Mouse (Mus musculus): ENCODE data around the gene Map3k5.

The Map3k5 gene

DNA sequence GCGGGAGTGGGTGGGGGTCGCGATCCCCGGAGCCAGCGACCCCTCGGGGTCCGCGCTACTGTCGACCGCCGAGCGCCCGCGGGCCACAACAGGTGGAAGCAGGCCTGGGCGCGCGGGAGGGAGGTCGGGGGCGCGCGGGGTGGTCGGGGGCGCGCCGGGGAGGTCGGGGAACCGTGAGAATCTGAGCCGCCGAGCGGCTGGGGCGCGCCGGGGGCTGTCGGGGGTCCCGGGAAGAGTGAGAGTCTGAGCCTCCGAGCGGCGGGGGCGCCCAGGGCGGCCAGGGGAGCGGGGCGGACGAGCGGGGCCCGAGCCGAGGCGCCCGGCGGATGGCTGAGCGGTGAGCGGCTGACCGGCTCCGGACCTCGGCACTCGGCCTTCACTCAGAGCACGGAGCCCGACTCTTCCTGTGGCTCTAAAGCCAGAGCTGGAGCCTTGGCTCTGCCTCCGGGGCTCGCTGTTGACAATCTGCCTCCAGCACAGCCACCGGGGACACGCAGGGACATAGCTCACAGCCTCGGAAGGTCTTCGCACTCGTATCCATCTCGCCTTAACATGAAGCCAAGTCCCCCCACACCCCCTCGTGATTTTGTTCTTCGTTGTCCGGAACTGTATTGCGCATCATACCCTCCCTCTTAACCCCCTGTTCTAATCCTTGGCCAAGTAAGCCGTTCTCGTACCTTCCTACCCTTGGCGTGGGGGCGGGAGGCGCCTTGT, 215.0 kb downstream of the Map3k5 start:
- peak; percentile 23 to 46 for DNase-seq (ENCODE audit: low read depth in 2 of 2, low spot score in 2 of 2)

DNA sequence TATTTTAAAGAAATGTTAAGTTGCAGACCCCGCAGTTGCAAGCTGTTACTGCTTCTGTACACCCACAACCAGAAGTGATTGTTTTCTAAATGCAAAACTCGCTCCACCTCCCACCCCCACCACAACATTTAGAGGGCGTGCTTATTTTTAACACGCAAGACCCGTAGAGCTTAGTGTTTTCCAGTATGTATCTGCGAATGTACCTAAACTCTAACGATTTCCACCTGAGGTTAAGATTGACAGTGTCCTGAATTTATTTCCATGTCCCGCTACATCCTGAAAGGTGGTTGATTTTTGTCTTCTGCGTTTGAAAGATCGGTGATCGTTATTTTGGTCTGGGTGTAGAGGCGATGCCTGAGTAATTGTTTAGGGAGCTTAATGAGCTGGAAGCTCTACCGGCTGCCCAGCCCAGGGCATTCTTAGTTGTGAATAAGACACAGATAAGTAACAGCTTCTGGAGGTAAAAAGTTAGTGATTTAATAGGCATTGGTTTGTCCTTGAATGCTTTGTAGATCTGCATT, 215.6 kb downstream of the Map3k5 start:
- DNase-seq (ENCODE audit: low read depth in 2 of 2, low spot score in 2 of 2), result no peak

DNA sequence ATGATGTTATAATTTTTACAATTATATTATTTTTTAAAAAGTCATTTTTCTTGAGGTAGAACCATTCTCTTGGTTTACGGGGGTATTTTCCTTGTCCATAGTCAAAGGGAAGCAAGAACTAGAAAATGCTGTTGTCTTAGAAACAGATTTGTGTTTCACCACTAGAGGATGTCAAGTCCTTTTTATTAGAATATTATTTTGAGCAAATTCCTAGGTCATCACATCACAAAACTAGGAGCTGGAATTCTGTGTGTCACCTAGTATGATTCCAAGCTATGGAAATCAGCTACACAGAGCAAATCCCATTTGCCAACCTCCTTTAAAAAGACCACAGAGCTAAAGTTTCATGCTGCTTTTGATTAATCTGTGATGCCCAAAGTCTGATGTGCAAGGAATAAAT, 217.9 kb downstream of the Map3k5 start:
- no peak for DNase-seq (ENCODE audit: low read depth in 2 of 2, low spot score in 2 of 2)

DNA sequence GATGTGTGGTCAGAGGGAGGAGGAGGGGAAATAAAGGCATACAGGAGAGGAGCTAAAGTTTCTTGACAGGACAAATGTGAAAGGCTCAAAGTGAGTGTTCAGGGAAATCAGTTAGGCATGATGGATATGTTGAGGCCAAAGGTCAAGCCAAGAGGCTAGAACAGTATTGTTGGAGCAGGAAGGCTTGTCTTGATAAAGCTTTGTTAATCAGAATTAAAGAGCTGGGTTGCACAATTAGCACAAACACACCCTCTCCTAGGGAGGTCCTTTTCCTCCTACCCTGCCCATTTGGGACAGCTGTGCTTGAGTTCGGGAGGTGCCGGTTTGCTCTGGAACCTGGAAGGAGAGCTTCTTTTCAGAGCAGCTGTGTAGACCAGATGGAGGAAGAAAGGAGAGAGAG, 219.2 kb downstream of the Map3k5 start:
- no peak for DNase-seq (ENCODE audit: low read depth in 2 of 2, low spot score in 2 of 2)

DNA sequence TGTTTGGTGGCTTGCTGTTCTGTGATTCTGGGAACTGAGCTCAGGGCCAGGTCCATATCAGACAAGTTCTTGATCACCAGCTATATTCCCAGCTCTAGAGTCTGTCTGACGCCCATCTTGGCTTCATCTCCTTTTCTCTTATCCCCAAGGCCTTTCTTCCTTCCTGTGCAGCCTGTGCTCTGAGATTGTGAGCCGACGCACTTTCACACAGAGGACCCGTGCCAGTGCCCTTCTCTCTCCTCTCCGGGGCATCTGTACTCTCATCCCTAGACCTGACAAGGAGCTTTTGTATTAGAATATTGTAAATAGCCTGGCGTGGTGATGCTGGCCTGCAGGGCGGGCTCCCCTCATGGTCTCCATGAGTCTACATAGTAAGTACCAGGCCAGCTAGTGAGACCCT, 221.1 kb downstream of the Map3k5 start:
- DNase-seq (ENCODE audit: low read depth in 2 of 2, low spot score in 2 of 2), result no peak

DNA sequence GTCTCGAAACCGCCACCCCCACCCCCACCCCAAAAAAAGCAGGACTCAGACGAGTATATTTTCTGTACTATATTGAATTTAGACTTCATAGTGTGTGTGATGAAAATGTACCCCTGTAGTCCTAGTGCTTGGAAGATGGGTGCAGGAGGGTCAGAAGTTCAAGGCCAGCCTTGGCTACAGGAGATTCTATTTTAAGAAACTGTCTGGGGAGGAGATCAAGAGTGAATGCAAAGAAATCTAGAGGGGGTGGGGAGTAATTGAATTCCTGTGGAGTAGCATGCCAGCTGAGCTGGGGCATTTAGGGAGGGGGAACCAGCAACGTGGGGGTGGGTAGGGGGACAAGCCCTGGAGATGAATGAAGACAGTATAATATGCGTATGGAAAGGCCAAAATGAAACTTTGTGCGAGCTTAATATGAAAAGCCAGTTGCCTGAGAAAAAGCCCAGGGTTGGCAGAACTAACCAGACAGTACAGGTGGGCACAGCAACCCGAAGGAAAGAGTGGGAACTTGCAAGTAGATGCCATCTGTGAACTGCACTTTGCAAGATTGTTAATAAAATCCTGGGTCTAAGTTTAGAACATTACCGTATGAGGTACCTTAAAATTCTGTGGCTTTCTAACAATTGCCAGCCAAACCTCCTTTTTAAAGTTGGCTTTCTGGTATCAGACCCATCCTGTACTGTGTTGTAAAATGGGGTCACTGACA, 222.9 kb downstream of the Map3k5 start:
- DNase-seq (ENCODE audit: low read depth in 2 of 2, low spot score in 2 of 2), result no peak

DNA sequence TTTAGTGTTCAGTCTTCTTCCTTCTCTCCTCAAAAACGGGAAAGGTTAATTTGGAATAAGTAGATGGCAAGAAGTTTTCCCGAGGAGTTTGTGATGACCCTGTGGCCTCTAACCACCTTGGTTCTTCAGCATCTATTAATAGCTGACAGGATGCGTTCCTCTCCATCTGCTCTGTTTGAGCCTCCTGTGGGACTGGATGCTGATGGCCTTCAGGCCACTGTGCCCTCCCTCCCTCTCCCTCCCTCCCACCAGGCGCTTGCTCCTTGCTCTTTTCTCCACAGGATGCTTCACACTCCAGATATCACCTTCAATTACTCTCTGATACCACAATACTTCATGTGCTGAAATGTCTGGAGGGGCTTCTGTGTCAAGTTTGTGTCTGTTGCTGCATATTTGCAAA, 224.5 kb downstream of the Map3k5 start:
- no peak for DNase-seq (ENCODE audit: low read depth in 2 of 2, low spot score in 2 of 2)

DNA sequence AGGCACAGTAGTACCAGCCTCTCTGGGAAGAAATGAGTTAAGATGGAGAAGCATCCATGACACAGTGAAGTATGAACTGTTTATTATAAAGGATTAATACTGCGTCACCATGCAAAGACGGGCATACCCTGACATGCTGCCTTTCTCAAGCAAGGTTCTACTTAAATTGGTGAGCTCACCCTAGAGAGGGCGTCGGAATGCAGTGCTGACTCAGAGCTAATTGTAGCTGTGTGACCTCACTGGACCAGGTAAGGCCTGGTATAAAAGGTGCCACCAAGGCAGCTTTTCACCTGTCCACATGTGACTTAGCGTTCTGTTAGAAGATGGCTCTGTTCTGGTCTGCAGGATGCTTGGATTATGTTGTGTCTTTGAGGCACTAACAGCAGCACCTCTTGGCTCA, 225.0 kb downstream of the Map3k5 start:
- DNase-seq (ENCODE audit: low read depth in 2 of 2, low spot score in 2 of 2), result no peak

DNA sequence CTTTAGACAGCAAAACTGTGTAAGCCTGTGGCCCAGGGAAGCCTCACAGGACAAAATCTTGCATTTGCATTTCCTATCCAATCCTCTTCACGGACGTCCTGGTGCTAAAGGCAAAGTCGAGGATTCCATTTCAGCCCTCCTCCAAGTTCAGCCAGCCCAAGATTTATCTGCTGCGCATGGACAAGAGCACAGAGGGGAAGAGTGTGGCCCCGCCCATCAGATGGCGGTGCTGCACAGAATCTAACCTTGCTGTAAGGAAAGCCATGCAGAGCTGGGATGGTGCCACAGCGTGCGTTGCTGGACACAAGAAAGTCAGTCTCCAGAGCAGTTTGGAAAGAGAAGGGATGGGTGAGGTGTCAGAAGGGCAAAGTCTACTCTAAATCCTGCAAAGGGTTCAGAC, 226.6 kb downstream of the Map3k5 start:
- no peak for DNase-seq (ENCODE audit: low read depth in 2 of 2, low spot score in 2 of 2)

DNA sequence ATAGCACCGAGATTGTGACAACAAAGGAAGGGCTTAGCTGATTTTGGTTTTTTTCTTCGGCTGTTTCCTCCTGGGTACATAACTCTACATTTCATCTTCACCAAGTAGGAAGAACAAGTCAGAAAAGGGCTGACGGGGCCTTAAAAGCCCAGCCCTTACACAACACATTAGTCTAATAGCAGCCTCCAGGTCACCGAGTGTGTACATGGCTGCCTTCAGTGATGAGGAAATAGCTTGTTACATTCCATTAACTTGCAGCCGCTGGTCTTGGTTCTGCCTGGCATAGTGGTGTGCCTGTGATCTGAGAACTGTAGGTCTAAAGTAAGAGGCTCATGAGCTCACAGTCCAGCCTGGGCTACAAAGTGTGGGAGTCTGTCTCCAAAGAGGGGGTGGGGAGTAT, 230.5 kb downstream of the Map3k5 start:
- DNase-seq (ENCODE audit: low read depth in 2 of 2, low spot score in 2 of 2), result no peak

DNA sequence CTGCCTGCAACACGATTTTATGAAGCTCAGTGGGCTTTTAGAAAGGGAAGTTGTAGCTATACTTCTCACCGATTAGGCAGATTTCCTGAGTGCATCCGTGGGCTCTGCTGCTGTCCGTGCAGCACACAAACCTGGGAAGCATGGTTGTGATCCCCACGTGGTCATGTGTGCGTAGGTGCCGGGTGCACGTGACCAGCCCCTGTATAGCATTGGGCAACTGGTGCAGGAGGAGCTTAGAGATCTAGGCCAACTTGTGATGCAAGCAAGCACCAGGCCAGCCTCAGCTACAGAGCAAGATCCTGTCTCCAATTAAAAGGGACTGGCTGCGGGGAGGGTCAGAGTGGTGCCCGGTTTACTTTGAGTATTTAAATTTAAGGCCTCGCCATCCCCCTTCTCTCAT, 232.5 kb downstream of the Map3k5 start:
- no peak for DNase-seq (ENCODE audit: low read depth in 2 of 2, low spot score in 2 of 2)

DNA sequence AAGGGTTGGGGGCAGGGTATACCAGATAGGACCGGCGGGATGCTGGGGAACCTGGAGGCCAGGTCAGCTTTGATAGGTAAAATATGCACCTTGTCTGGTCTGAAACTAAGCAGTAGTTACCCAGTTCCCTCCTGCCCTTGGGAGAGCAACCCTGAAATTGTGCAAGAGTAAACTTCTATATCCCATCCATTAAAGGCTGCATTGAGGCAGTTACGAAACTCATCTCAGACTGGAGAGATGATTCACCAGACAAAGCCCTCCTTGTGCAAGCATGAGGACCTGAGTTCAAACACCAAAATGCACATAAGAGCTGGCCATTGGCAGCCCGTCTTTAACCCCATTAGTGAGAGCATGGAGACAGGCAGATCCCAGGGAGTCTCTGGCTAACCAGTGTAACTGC, 233.2 kb downstream of the Map3k5 start:
- DNase-seq (ENCODE audit: low read depth in 2 of 2, low spot score in 2 of 2), result no peak

DNA sequence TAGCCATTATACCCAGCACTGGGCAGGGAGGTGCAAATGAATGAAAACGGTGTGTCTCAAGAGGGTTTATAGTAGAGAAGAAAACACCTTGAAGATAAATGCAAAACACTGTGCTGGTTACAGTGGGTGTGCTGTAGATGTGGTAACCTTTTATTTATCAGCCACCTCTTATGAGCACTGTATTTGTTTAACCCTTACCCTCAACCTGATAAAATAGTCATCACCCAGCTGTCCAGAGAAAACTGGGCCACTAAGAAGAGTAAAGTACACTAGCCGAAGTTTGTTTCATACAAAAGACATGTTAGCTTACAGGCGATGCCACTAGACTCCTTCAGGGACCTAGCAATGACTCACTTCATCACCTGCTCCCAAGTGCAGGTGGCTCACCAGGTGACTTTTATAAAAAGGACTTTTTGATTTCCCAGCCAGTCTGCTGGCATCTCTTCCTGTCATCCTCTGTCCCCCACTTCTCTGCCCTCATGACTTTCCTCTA, 235.0 kb downstream of the Map3k5 start:
- no peak for DNase-seq (ENCODE audit: low read depth in 2 of 2, low spot score in 2 of 2)

DNA sequence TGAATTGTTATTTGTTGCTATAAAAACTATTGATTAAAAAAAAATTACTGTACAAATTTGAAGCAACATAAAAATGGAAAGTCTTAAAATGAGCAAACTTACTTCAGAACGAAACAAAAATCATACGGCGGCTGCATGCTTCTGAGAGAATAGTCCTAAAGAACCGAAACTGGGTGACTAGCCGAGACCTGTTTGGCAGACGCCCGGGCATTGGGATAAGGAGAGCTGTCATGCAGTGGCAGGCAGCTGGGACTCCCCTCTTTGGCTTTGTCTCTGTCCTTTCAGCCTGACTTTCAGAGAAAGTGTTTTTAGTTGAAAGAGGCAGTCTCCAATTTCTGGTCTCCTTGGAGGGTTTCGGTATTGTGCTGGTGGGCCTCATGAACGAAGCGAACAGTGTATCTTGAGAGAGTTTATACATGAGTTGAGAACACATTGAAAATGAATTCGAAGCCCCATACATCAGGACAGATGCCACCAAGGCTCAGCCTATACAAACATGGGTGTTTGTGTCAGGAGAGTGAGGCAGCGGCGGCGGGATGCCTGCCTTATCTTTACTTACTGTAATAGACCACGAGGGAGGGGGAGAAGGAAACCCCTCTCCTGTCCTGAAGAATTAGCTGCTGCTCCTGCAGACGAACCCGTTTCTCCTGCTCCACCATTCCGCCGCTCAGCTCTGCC, 235.8 kb downstream of the Map3k5 start:
- DNase-seq (ENCODE audit: low read depth in 2 of 2, low spot score in 2 of 2), result no peak

DNA sequence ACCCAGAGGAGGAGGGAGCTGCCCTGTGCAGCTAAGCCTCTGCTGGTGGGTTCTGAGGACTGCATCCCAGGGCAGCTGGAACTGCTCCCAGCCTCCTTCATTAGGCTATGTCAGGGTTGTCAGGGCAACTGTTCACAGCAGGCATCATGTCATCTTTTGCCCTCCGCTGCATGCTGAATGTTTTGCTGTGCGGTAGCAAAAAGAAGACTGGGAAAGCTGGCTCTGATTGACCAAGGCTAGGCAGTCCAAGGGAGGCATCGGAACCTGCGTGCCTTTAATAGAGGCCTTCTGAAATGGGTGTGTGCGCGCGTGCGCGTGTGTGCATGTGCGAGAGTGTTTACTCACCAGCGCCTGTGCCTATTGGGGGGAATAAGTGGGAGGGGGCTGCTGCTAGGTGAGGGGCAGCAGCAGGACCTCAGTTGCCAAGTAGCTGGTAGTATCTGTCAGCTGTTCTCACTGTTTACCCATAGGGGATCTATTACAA, 236.4 kb downstream of the Map3k5 start:
- no peak for DNase-seq (ENCODE audit: low read depth in 2 of 2, low spot score in 2 of 2)

DNA sequence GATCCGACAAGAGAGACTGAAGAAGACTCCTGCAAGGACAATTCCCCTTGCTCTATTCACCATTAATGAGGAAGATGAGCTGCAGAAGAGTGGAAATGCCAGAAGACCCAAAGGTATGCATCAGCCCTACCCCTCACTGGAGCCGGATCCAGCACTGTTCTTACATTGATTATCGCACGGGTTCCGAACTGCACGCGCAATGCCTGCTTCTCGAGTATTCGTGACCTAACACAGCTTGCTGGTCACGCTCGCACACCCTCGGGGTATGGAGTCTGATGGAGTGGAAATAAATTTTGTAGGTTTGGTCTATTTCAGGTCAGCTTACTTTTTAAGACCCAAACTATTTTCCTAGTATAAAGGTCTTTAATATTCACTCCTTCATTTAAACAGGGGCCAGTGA, 236.9 kb downstream of the Map3k5 start:
- DNase-seq (ENCODE audit: low read depth in 2 of 2, low spot score in 2 of 2), result no peak

DNA sequence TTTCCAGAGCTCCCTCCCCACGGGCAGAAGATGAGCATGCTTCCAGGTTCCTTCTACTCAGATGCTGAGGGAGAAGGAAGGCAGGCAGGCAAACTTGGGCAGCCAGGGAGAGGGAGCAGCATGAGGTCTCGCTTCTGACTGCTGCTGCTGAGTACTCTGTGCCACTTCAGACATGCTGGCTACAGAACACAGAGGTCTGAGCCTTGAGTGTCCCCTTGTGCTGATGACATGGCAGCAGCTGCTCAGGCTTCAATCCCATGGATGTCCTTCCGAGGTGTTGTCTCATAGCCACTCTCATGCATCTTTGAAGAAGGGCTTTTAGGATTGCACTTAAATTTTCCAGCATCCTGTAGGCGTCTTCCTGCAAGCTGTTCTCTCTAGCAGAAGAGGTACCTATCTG, 237.5 kb downstream of the Map3k5 start:
- no peak for DNase-seq (ENCODE audit: low read depth in 2 of 2, low spot score in 2 of 2)

DNA sequence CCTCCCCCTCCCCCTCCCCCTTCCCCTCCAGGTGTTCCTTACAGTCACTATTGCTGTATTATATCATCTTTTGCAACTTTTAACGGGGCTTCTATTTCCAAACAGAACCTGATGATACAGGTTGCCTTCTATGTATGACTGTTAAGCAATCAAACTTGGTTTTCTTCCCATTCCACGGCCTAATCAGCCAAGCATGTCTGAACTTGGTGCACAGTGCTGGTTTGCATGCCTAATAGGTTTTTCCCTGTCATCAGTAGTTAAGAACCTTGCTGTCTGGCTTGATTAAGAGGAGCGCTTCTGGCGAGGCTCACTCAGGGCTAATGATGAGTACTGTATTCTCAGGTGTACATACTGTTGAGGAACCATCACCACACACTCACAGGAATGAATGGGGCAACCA, 239.5 kb downstream of the Map3k5 start:
- no peak for DNase-seq (ENCODE audit: low read depth in 2 of 2, low spot score in 2 of 2)

DNA sequence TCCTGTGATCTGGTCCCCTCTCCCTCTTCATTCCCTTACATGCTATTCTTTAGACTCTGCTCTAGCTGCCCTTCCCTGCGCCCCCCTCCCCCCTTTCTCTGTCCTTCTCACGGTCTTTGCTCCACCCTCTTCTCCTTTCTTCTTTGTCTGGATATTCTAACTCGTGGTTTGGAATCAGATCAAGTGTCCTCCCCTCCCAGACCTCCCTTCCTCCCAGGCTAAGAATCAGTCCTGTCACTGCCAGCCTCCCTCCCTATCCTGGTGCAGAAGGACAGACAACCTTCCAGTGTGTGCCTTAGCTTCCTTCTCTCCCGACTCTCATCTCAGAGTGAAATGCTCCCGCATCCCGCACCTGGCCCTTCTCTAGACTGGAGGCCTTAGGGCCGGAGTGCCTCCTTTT, 241.8 kb downstream of the Map3k5 start:
- no peak for DNase-seq (ENCODE audit: low read depth in 2 of 2, low spot score in 2 of 2)

DNA sequence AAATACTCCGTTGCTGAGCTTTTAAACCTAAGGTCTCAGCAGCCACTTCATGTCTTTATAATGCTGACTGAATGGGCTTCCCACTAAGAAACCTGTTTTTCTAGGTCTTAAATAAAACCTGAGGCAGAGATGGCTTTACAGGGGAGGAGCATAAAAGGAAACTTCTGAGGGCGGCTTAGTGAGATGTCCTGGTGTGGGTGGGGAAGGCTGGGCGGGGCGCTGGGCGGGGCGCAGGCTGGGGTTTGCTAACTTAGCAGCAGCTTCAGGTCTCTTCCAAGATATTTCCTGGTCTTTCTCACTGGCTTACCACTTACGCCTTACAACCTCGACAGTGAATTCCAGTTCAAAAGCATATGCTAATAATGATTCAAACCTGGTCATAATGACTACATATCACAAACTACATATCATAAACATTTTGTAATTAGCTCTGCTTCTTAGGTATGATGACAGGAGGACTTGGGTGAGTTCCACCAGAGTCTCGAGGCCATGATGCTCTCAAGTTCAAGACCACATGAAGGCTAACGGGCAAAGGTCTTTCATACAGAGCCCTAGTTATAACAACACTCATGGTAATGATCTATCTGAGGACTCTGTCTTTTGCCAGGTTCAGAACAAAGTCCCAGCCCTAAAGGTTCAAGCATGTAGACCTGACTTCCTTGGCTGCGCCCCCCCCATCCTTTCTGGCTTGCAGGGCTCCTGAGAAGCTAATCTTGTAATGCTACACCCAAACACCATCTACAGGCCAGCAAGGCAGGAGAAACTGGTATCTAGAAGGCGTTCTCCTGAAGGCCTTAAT, 244.7 kb downstream of the Map3k5 start:
- no peak for DNase-seq (ENCODE audit: low read depth in 2 of 2, low spot score in 2 of 2)

DNA sequence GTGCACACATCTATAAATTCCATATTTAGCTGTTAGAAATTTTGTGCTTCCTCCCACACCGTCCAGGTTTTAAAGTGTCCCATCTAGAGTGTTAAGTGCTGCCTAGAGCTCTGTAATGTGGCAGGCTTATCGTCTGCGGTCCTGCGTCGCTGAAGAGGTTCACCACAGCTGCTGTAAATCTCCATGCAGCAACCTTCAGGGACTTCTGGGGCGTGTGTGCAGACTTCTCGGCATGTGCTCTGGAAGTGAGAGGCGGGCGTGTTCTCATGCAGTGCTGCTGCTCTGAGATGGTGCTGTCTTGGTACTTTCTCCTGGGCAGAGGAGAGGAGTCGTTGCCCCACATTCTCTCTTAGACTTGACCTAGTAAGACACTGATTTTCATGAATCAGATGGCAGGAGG, 246.9 kb downstream of the Map3k5 start:
- no peak for DNase-seq (ENCODE audit: low read depth in 2 of 2, low spot score in 2 of 2)

All from CD8-positive naive resting alpha-beta T cell, adult 2 months (primary cell).